In genomic region chr3:98941066-98941551, GRCm38 (mm10) we compare ENCODE assay signal across 9 mouse cellular contexts. TPM values are rescaled to one million over a fixed set of nuclear protein-coding genes. Genes with fewer than 3 reads are reported as not detected.
DNase-seq lines count a peak whose midpoint lies in the region; ATAC-seq and TF ChIP-seq lines count a peak whose summit lies in the region.
"Had no signal": no experiment of that assay in that cellular context is flagged by ENCODE, and none has a peak within 500 bp of the region (broad histone marks: within the 10 kb centered on the region; RNA-seq: fewer than 3 reads in every experiment).

No protein-coding gene starts in this region.

- peak overlapping the region; percentile 4; the same call in 1 of the 2 replicates for H3K4me3 ChIP-seq in liver, embryonic 12.5 days
- H3K4me3 ChIP-seq in left cerebral cortex, adult 2 months, result no peak overlapping the region

- no peak overlapping the region for H3K9ac ChIP-seq in liver, embryonic 12.5 days

- peaks cover 16% of the 10 kb centered on the region; the same call in 1 of the 2 replicates for H3K27me3 ChIP-seq in liver, embryonic 12.5 days (replicated peaks)

- DNase-seq in cerebellum, postnatal 25 days, result peak; percentile 3 to 9
- peak; percentile 13 for DNase-seq in thymus, postnatal 0 days (ENCODE audit: low spot score)
- DNase-seq in thymus, adult 18-20 months, result no peak
- peak; percentile 26 for DNase-seq in yolk sac, embryonic 10.5 days (ENCODE audit: low spot score)
- DNase-seq in frontal cortex, postnatal 10 days (ENCODE audit: low spot score in 2 of 2), result no peak
- no peak for DNase-seq in left cerebral cortex, adult 2 months (ENCODE audit: extremely low spot score in 1 of 2, low spot score in 2 of 2)

- H3K4me2 ChIP-seq in liver, embryonic 12.5 days, result peak overlapping the region; percentile 56

- no peak for ATAC-seq in cerebellum, adult (ENCODE audit: insufficient number of reproducible peaks, low FRiP score, low TSS enrichment)
- 0 out of 2 replicates have a peak, but pooled peaks have one; percentile 10 for ATAC-seq in liver, embryonic 12.5 days

- no peaks in the 10 kb centered on the region for H3K36me3 ChIP-seq in liver, embryonic 12.5 days

- H3K9me3 ChIP-seq in liver, embryonic 12.5 days (replicated peaks), result no peaks in the 10 kb centered on the region

- no peaks in the 10 kb centered on the region for H3K4me1 ChIP-seq in liver, embryonic 12.5 days

- intact Hi-C loops in left cerebral cortex, adult 2 months (cut with DNase I), result no loop called here

- no peak for TF ChIP-seq CTCF in left cerebral cortex, adult 2 months (IDR thresholded peaks at IDR 0.05)

- 7% methylated on average over 24 of the region's 24 CpGs for WGBS in liver, embryonic 12.5 days (ENCODE audit: insufficient replicate concordance)

- no peak overlapping the region for H3K27ac ChIP-seq in liver, embryonic 12.5 days
- H3K27ac ChIP-seq in left cerebral cortex, adult 2 months, result no peak overlapping the region

RNA-seq across cellular contexts. Expression of gene Hao2, which starts 48.1 kb away (rescaled TPM):
- 0.07 TPM in 1 of 2 replicates, not detected in the other for polyA plus RNA-seq in thymus, postnatal 0 days (2015; fragmentation: Nextera tagmentation; extraction: Ambion mirVana)
- polyA plus RNA-seq in liver, embryonic 12.5 days (2016; fragmentation: Nextera tagmentation; extraction: Ambion mirVana), result 0.71 and 0.88 TPM in 2 replicates
- total RNA-seq in left cerebral cortex, adult 2 months (2021), result not detected
- polyA plus RNA-seq: C2C12 had no signal

Comparison
In these comparisons a context has a peak if more than half of its experiments do, and no peak if none do; other contexts are left out.
1. DNase-seq: peak in cerebellum, postnatal 25 days (2 of 2), thymus, postnatal 0 days (single experiment) and yolk sac, embryonic 10.5 days (single experiment); none in thymus, adult 18-20 months (0 of 2), frontal cortex, postnatal 10 days (0 of 2) and left cerebral cortex, adult 2 months (0 of 2).